Mouse (Mus musculus) embryonic stem cell, embryonic (primary cell): ENCODE data around the gene Ofcc1.

Experiments used
- CTCF ChIA-PET, 4 experiments: fragments of 300-600 bp in 2 of 4; fragments of 350-600 bp in 2 of 4; sonication (Branson Sonifier 250); formaldehyde crosslinking; loops; one replicate each; lab custom pipeline; 2022; ENCODE audit warnings: inconsistent platforms in 2 of 4; lab: Charles Lee
- POLR2A ChIA-PET, 4 experiments: fragments of 300-600 bp in 2 of 4; fragments of 350-600 bp in 2 of 4; sonication (Branson Sonifier 250); formaldehyde crosslinking; loops; one replicate each; lab custom pipeline; 2022; ENCODE audit warnings: antibody characterized with exemption in 4 of 4, inconsistent platforms in 1 of 4; lab: Charles Lee

The Ofcc1 gene

GRCm38 (mm10) chr13:40361288-40361687 lies at the start of gene Ofcc1:
Ofcc1 (minus strand) TSS chr13:40361450.
- POLR2A ChIA-PET = interaction anchor here in 3 of 4 experiments (0.6 to 1.4 kb wide), 3 partner anchors 8 to 355 kb away, joined by 4 to 6 read pairs (median 4); no protein-coding TSS in a partner anchor
- CTCF ChIA-PET = interaction anchor here in 1 of 4 experiments (1.2 kb wide), 1 partner anchor 372 kb away, joined by 5 read pairs; no protein-coding TSS in a partner anchor

DNA sequence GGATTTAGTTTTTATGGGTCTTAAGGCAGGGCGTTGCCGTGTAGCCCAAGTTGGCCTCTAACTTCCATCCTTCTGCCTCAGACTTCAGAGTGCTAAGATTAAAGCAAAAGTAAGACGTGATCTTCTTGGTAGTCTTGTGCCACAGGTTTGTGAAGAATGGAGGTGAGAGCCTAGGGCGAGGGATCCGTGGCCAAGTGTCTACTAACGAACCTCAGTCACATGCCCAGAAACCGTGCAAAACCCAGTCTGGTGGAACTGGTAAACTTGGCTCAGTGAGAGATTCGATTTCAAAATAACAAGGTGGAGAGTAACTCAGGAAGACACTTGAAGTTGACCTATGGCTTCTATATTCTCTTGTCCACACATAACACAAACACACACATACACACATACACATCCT lies 28.9 kb upstream of the Ofcc1 start:
- CTCF ChIA-PET = no interaction called here
- POLR2A ChIA-PET = no interaction called here

- CTCF ChIA-PET = interaction anchor here in 1 of 4 experiments (0.6 kb wide), 1 partner anchor 850 kb away, joined by 3 read pairs; no protein-coding TSS in a partner anchor
Observed at GRCm38 (mm10) chr13:40387446-40387845, 26.2 kb upstream of the Ofcc1 start.

DNA sequence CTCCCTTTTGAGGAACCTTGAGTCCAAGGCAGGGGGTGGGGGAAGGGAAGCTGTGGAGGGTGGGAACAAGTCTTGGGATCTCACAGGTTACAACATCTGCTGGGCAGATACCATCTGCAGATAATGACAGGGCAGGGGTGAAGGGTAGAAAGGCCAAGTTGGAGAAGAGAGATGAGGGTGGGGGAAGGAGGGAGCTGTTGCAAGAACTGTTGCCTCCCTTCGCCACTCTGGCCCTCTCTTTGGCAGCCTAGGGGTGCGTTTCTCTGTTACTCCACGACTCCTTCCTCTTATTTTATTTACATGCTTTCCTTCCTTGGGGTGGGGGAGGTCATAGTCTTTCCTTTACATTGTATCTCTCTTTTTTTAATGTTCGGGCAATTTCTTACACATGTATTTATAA lies 23.7 kb upstream of the Ofcc1 start:
- ChIA-PET POLR2A (no interaction called here), CTCF (interaction anchor here in 1 of 4 experiments (0.6 kb wide), 1 partner anchor 11 kb away, joined by 3 read pairs; no protein-coding TSS in a partner anchor)

More at GRCm38 (mm10) chr13:40387446-40387845, 26.2 kb upstream of the Ofcc1 start:
- POLR2A ChIA-PET = no interaction called here

DNA sequence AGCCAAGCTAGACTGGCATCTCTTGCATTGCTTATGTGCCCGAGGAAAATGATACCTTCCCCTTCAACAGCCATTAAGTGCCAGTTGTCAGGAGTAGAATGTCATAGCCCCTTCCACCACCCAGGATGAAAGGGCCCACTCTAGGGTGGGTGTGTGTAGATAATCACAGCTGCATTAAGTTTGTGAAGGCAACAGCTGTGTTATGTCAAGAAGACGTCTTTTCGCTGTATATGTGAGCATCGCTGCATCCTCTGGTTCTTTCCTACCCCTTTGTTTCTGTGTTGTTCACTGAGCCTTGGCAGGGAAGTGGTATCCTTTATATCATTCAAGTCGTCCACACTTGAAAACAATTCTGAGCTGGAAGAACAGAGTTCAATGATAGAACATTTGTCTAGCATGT lies 15.5 kb upstream of the Ofcc1 start:
- CTCF ChIA-PET = no interaction called here
- POLR2A ChIA-PET = no interaction called here

DNA sequence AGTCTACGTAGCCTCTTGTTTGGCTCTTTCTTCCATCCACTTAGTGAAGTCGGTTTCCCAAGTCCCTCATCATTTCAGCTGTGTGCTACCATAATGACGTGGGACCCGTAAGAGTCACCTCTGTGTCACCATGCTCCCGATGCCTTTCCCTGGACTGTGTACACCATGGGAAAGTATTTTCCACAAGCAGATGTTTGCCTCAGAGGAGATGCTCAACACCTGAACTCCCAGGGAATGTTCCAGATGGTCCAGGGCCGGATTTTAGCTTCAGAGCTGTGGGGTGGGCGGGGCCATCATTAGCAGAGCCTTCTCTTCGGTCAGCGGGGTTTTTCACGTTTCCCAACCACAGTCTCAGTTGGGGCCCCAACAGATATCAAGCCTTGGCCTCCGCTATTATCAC lies 5.5 kb upstream of the Ofcc1 start:
- POLR2A ChIA-PET = no interaction called here
- CTCF ChIA-PET = no interaction called here

- ChIA-PET POLR2A (no interaction called here), CTCF (no interaction called here)
Observed at GRCm38 (mm10) chr13:40364855-40365254, 3.6 kb upstream of the Ofcc1 start.

DNA sequence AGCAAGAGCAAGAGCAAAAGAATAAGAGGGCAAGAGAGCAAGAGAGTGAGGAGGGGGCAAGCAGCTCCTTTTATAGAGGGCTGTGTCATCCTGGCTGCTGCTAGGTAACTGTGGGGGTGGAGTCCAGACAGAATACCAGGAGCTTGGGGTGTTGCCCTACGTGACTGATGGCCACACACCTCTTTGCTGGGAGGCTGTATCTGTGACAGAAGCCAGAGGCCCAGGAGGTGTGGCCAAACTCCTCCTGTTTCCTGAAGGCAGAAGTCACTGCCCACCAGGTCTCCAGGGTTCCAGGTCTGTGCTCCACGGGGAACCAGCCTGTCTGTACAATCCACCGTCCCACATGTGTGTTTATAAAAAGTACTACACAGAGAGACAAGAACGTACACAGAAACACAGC lies 558 bp downstream of the Ofcc1 start:
- ChIA-PET POLR2A (interaction anchor here in 3 of 4 experiments (0.6 to 1.4 kb wide), 4 partner anchors 9 to 356 kb away, joined by 3 to 6 read pairs (median 4); no protein-coding TSS in a partner anchor), CTCF (interaction anchor here in 2 of 4 experiments (0.6 to 1.2 kb wide), 3 partner anchors 17 to 890 kb away, joined by 3 to 5 read pairs (median 3); no protein-coding TSS in a partner anchor)

- ChIA-PET POLR2A (no interaction called here), CTCF (no interaction called here)
Observed at GRCm38 (mm10) chr13:40347045-40347444, 14.2 kb downstream of the Ofcc1 start.

- ChIA-PET POLR2A (no interaction called here), CTCF (no interaction called here)
Observed at GRCm38 (mm10) chr13:40323301-40323700, 37.9 kb downstream of the Ofcc1 start.

- ChIA-PET CTCF (no interaction called here), POLR2A (no interaction called here)
Observed at GRCm38 (mm10) chr13:40320814-40321525, 40.3 kb downstream of the Ofcc1 start.

DNA sequence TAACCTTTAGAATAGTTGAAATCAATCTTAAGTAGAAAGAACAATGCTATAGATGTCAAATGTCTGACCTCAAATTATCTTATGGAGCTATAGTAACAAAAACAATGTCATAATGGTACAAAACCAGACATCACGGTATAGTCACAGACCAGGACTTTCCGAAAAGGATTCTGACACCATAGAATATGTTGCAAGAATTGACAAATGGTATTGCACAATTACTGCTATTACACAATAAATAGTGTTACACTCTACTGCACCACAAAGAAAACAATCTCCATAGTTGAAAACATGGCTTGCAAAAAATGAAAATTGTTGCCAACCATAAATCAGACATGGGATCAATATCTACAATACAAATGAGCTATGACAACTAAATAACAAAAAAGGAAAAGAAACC lies 43.5 kb downstream of the Ofcc1 start:
- CTCF ChIA-PET = no interaction called here
- POLR2A ChIA-PET = interaction anchor here in 1 of 4 experiments (0.6 kb wide), 1 partner anchor 399 kb away, joined by 3 read pairs; no protein-coding TSS in a partner anchor

GRCm38 (mm10) chr13:40315158-40315792 lies 46.0 kb downstream of the Ofcc1 start:
- CTCF ChIA-PET = no interaction called here
- POLR2A ChIA-PET = no interaction called here

GRCm38 (mm10) chr13:40292891-40293290 lies 68.4 kb downstream of the Ofcc1 start:
- POLR2A ChIA-PET = no interaction called here
- CTCF ChIA-PET = no interaction called here

DNA sequence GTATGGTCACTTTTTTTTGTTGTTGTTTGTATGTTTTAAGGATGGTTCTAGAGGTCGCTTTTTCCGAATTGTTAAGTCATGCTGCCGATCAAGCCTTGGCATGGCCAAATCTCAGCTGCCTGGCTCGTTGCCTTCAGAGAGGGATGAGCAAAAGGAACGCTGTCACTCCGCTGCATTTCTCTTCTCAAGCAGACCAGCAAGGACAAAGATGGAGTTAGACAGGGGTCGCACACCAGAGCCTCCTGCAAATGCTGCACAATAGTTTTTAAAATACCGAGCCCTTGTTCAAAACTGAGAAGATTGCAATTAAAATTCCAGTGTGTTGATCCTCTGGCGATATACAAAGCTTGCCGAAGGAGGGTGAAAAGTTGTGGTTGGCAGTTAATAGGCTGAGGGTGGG lies 70.4 kb downstream of the Ofcc1 start:
- CTCF ChIA-PET = no interaction called here
- POLR2A ChIA-PET = no interaction called here

GRCm38 (mm10) chr13:40288650-40289049 lies 72.6 kb downstream of the Ofcc1 start:
- CTCF ChIA-PET = no interaction called here
- POLR2A ChIA-PET = no interaction called here

DNA sequence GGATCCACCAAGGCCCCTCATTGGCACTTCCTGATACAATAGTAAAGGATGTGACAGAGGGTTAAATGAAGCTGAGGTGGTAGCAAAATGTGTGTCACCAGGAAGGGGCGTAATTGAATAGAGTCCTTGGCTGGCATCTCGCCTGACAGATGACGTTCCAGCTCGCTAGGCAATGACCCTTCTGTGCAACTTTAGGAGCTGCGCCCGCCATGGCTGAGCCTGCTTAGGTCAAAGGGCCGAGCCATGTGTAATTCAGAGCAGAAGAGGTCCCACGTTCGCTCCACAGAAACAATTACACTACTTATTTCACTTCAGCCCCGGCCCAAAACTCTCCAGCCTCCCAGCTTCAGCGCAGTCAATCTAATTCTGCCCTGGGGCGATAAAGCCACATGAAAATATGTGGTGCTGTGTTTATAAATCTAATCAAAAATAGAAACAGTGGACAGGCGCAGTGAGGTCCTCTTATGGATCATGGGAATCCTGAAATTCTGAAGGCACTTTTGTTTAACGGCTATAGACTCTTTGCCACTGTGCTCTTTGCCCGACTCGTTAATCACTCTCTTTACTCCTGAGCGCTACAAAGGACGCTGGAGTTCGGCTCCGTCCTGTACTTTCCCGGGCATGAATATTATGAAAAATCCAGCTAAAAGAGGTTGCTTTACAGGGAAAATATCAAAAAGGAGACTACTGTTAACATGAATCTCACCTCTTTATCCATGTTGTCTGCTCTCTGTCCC lies 73.8 kb downstream of the Ofcc1 start:
- POLR2A ChIA-PET = no interaction called here
- CTCF ChIA-PET = interaction anchor here in 1 of 4 experiments (0.5 kb wide), 1 partner anchor 9 kb away, joined by 3 read pairs; no protein-coding TSS in a partner anchor

GRCm38 (mm10) chr13:40285234-40285791 lies 75.9 kb downstream of the Ofcc1 start:
- POLR2A ChIA-PET = no interaction called here
- CTCF ChIA-PET = no interaction called here

DNA sequence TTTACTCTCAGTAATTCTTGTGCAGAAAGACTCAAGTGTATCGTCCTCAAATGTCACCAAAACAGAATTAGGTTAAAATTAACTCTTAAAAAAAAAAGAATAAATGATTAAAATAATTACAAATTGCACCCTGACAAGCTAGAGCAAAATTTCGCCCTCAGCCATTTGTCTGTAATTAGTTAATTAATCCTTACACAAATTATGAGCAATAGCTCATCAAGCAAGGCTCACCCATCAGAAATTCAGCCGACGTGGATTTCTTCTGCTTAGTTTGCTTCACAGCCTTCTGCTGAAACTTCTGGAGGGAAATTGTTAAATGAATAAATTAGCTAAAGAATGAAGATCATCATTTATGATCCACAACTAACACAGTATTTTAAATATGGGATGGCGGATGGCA lies 80.6 kb downstream of the Ofcc1 start:
- ChIA-PET POLR2A (no interaction called here), CTCF (no interaction called here)
